Mouse (Mus musculus) retina, postnatal 1 day (tissue): ENCODE data around the gene Slc25a12.

Experiments
- DNase-seq: peaks from one replicate; pipeline ENCODE4 v3.0.0-alpha.2; 2012

The Slc25a12 gene

DNA sequence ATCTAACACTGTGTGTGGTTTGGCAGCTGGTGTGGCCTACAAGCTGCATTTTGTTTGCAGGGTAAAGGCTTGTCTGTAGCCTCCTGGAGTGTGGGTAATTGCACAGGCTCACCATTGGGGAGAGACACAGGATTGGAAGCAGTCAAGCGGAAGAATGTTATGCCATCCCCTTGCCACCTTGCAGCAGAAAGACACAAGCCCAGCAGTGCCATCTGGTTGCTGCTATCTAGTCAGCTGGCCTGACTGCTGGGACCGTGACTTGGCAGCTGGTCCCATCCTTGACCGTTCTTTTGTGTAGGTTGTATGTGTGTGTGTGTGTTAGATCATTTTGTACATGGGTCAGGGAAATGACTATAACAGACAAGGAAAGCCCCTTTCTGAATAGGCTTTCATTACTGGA, 122.1 kb downstream of the Slc25a12 start:
- peak; percentile 95 for DNase-seq

DNA sequence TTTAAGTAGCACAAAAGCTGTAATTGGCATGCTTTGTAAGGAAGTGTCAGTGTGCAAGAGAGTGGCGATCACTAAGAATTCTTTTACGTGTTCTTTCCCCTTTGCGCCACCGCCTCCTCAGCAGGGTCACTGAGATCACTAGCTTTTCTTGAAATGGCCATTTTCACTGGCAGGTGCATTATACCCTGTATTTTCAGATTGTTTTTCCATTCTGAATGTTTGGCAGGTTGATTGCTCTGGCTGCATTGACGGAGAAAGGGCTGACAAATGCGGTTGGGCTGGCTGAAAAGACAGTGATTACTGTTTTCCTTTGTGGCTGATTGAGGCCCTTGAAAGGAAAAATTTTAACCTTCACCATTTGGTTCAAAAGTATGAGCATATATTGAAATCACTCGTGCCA, 122.7 kb downstream of the Slc25a12 start:
- DNase-seq = peak; percentile 6

DNA sequence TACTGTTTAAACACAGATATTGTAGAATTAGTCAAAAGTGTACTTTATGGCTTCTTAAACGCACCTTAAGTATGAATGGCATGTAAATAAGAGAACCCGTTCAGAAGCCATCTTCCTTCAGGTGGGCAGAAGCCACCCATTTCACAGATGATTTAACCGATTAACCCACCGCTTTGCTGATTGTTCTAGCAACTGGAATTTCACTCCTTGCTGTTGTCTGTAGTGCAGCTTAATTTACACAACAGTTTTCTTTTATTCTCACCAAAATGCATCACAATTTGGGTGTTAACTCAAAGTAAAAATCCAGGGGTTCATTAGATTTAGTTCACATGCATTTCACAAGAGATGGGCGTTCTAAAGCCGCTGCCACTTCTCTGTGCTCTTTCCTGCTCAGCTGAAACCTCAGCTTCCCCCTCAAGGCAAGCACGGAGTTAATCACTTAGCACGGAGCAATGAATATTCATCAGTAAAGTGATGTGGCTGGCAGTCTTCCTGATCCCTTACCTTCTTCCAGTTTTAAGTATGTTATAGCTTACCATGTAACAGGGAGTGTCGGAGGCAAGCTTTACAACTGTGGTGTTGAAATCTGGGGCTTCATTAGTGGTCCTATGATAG, 124.4 kb downstream of the Slc25a12 start:
- no peak for DNase-seq

DNA sequence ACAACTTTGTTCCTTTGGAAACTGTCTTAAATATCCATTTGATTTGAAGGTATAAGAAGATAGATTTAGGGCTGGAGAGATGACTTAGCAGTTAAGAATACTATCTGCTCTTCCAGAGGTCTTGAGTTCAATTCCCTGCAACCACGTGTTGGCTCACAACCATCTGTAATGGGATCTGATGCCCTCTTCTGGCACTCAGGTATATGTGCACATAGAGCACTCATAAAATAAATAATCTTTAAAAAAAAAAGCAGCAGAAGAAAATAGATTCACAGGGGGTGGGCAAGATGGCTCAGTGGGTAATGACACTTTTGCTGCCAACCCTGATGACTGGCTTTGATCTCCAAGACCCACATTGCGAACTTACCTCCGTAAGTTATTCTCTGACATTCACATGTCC, 125.4 kb downstream of the Slc25a12 start:
- DNase-seq = no peak

DNA sequence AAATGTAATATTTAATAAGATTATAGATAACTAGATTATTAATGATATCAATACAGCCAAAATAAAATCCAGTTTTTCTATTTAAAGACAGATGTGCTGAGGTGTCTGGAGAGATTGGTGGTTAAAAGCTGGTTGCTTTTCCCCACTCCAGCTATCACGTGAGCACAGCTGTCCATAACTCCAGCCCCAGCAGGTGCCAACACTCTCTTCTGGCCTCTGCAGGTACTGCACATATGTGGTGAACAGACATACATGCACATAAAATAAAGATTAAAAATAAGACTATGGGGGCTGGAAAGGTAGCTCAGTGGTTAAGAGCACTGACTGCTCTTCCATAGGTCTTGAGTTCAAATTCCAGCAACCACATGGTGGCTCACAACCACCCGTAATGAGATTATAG, 126.0 kb downstream of the Slc25a12 start:
- DNase-seq = no peak

DNA sequence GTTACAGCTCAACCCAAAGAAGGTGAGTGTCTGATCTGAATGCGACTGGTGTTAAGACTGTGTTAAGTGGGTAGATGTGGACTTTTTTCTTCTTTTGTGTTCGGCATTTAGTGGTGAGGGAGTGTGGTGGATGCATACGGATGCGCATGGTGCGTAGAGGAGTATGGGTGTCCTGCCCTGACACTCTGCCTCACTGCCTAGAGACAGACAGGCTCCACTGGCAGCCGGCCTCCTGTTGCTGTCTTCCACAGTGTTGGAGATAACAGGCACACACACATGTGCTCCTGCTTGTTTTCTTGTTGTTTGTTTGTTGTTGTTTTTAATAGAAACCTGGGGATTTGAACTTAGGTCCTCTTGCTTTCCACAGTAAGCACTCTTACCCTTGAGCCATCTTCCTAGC, 131.5 kb downstream of the Slc25a12 start:
- DNase-seq = no peak

DNA sequence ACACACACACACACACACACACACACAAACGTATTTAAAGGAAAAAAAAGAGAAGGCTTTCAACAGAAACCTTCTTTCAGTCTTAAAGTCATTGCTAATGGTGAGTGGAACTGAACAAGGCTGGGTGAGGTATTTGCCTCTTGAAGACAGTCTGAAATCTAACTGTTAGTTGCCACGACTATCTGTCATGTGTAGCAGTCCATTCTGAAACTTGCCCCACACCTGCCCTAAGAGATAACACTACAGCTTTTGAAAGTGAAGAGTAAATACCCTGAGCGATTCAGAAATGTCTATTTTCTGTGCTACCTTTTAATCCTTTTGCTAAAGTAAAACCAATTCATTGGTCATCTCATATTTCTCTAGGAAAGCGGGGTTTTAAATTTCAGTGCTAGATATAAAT, 132.1 kb downstream of the Slc25a12 start:
- DNase-seq = no peak

DNA sequence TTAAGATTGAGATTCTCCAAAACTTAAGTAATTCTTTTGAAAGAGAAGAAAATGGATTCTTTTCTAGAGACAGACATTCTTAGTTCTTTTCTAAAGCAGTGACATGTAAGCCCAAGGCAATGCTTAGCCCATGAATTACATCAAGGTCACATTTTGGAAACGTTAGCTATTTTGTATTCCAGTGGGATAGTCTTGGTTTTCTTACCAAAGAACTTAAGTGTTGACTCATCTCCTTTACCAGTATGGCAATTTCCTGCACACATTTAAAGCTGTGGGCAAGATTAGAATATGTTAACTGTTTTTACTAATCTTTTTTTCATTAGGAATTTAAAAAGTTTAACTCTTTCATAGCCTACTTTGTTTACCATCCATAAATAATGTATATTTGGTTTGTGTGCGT, 134.6 kb downstream of the Slc25a12 start:
- DNase-seq = no peak

DNA sequence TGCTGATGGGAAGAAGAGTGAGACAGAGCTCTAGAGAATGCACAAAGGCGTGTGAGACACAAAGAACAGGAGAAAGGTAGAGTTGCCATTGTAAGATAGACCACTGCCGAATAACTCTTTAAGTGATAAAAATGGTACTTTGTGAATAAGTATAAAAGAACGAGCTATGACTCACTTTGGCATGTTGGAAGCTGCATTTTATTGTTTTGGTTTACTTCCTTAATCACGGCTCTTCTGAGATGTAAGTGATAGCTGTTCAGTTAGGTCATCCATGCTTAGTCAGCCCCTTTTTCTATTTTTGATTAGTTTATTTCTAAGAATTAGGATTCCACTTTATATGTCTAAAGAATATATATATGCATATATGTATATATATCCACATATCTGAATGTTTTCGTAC, 135.6 kb downstream of the Slc25a12 start:
- DNase-seq = no peak

DNA sequence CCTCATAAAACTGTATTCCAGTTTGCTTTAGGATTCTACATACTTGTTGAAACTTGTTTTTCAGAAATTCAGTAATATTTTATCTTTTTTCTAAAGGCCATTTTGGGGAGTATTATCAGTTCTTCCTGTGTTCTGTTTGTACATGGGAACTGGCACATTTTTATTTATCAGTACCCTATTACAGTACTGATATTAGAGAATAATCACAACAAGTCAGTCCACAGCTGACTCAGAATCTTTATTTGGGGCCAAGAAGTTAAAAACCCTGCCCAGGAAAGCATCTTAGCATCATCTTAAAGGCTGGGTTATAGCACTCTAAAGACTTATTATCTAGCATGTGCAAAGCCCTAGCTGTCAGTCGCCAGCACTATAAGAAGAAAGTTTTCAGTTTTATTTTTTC, 137.9 kb downstream of the Slc25a12 start:
- DNase-seq = no peak

DNA sequence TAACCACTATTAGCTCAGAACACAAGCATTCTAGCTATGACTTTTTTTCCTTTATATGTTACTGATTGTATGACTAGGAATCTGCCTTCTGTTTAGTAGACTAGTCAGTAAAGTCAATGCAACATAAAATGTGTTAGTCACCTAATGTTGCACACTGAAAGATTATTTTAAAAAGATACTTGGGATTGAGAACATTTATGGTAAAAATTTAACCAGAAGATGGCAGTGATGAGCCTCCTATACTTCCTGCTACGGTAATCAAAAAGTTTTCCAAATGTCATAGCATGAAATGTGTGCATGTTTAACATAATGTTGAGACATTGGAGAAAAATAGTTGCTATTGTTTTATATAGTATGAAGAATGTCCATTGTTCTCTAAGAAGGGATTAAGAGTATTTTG, 140.2 kb downstream of the Slc25a12 start:
- DNase-seq = peak; percentile 14
